Mouse (Mus musculus): Measurements from ENCODE around the gene Acr. TPM values are rescaled to one million over a fixed set of nuclear protein-coding genes. Genes with fewer than 3 reads are reported as not detected.

Acr gene
- polyA plus RNA-seq, 1 experiment, result 0.49 TPM

DNA sequence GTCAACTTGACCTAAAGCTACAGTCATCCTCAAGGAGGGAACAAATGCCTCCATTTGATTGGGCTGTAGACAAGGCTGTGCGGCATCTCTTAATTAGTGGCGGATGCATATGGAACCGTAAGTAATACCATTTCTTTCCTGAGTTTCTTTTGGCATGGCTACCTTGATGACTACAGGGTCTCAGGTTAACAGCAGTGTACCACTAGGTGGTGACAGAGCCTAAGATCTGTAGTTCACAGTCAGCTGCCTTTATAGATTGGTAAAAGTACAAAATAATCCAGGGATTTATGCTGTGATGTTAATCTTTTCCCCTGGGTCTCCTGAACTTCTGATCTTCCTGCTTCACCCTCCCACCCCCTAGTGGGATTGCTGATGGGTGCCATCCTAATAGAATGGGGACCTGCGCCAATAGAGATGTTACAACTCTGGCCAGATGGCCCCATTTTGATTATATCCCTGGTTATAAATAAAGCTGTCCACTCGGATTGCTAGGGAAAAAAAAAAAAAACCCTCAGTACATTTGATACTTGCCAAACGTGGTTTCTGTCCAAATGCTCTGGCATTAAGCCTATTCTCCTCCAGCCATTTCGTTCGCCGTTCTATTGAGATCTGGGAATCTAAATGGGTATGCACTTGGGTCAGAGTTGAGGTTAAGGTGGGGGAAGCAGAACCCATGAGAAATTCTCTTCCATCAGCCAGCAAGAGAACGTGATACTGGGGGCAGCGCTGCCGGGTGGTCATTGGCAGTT, 37.9 kb downstream of the Acr start:
- H3K9me3 ChIP-seq, result peaks cover 3% of the 10 kb centered on the region; the same call in 1 of the 2 replicates
- TF ChIP-seq GATA1 (IDR thresholded peaks at IDR 0.05; ENCODE audit: borderline replicate concordance, low read length) (no peak), FLI1 (IDR thresholded peaks at IDR 0.05; ENCODE audit: low read length) (no peak)
- H3K4me1 ChIP-seq, result peaks cover 12% of the 10 kb centered on the region
- no peaks in the 10 kb centered on the region for H3K27me3 ChIP-seq (replicated peaks)
- H3K4me3 ChIP-seq (replicated peaks), result no peak overlapping the region
- no peaks in the 10 kb centered on the region for H3K36me3 ChIP-seq (replicated peaks; ENCODE audit: low read length)

DNA sequence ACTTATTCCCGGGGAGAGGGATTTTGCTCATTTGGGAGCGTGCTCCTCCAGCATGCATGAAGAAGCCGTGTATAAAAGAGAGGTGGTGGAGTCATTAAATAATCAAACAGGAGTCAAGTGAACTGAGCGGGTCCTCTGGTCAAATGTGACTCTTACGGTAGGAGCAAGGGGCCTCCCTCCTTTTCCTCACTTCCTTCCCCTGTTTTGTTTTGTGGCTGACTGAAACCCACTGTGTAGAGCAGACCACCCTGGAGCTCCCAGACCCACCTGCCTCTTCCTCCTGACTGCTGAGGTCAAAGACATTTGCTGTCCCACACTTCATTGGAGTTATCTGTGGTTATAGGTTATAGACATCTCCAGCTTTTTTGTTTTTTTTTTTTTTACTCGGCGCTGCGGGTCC, 39.4 kb downstream of the Acr start:
- no peak for TF ChIP-seq FLI1 (IDR thresholded peaks at IDR 0.05; ENCODE audit: low read length)
- TF ChIP-seq GATA1 (IDR thresholded peaks at IDR 0.05; ENCODE audit: borderline replicate concordance, low read length), result no peak
- Histone ChIP-seq H3K9me3 (peaks cover 4% of the 10 kb centered on the region; the same call in 1 of the 2 replicates), H3K36me3 (replicated peaks; ENCODE audit: low read length) (no peaks in the 10 kb centered on the region), H3K27me3 (replicated peaks) (no peaks in the 10 kb centered on the region), H3K4me1 (peaks cover 12% of the 10 kb centered on the region), H3K4me3 (replicated peaks) (peak overlapping the region; percentile 83)

DNA sequence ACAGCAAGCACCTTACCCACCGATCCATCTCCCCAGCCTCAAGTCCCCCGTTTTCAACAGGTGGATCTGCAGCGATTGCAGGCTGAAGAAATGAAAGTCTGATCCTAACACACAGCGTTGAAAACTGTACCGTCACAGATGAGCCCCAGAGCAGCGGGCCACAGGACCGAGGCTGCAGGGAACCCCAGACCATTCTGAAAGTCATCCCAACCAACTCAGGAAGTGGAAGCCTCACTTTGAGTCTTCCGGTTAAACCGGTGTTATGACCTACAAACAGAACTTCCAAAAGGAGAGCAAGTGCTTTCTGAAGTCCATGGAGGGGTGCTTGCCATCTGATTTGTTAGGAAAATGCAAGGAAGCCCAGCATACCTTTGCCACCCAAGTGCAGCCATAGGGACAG, 39.8 kb downstream of the Acr start:
- H3K27me3 ChIP-seq (replicated peaks), result no peaks in the 10 kb centered on the region
- TF ChIP-seq FLI1 (IDR thresholded peaks at IDR 0.05; ENCODE audit: low read length) (no peak), GATA1 (IDR thresholded peaks at IDR 0.05; ENCODE audit: borderline replicate concordance, low read length) (no peak)
- peaks cover 4% of the 10 kb centered on the region; the same call in 1 of the 2 replicates for H3K9me3 ChIP-seq
- H3K36me3 ChIP-seq (replicated peaks; ENCODE audit: low read length), result no peaks in the 10 kb centered on the region
- H3K4me1 ChIP-seq, result peaks cover 12% of the 10 kb centered on the region
- peak overlapping the region; percentile 83 for H3K4me3 ChIP-seq (replicated peaks)

DNA sequence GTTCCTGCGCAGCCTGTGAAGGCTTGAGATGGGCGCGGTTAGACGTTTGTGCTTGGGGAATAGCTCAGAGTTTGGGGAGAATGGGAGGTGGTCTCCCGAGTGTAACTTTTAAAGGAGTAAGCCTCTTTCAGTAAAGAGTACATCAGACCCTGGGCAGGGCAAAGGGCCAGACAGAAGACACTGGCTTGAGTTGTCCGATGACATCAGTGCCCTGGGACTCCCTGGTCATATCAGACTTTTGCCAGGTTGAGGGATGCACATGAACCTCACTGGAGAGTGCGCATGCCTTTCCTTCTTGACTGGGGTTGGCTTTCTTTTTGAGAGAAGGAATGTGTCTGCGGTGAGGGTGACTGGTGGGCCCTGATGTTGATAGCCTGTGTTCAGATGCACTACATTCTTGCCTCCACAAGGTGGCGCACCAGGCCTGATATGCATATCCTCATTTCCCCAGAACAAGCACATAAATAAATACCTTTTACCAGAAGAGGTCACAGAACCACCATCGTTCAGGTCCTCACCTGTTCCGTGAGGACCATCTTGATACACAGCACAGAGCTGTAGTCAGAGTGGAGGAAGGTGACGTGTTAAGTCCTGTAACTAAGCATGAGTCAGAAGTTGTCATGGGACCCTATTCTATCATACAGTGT, 54.3 kb downstream of the Acr start:
- H3K27me3 ChIP-seq (replicated peaks), result no peaks in the 10 kb centered on the region
- no peaks in the 10 kb centered on the region for H3K36me3 ChIP-seq (replicated peaks; ENCODE audit: low read length)
- peaks cover 6% of the 10 kb centered on the region; the same call in 1 of the 2 replicates for H3K9me3 ChIP-seq
- H3K4me3 ChIP-seq (replicated peaks), result no peak overlapping the region
- TF ChIP-seq GATA1 (IDR thresholded peaks at IDR 0.05; ENCODE audit: borderline replicate concordance, low read length) (no peak), FLI1 (IDR thresholded peaks at IDR 0.05; ENCODE audit: low read length) (no peak)
- peaks cover 7% of the 10 kb centered on the region for H3K4me1 ChIP-seq

GRCm38 (mm10) chr15:89622959-89623625, 55.0 kb downstream of the Acr start:
- TF ChIP-seq FLI1 (IDR thresholded peaks at IDR 0.05; ENCODE audit: low read length) (no peak), GATA1 (IDR thresholded peaks at IDR 0.05; ENCODE audit: borderline replicate concordance, low read length) (no peak)
- Histone ChIP-seq H3K36me3 (replicated peaks; ENCODE audit: low read length) (no peaks in the 10 kb centered on the region), H3K27me3 (replicated peaks) (no peaks in the 10 kb centered on the region), H3K9me3 (peaks cover 6% of the 10 kb centered on the region; the same call in 1 of the 2 replicates), H3K4me3 (replicated peaks) (no peak overlapping the region), H3K4me1 (peaks cover 7% of the 10 kb centered on the region)

DNA sequence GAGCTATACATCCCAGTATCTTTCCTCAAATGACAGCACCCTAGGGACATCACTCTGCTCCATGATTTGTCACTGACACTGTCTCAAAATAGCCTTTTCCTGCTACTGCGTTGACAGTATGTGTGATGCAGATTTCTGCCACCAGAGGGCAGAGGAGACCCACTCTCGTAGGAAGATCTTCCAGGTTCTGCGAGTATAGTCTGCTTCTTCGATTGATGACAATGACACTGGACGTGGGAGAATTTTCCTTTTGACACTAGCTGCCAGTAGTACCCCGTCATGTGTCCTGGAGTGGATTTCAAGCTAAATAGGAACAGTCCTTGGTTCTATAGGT, 55.5 kb downstream of the Acr start:
- Histone ChIP-seq H3K9me3 (peaks cover 6% of the 10 kb centered on the region; the same call in 1 of the 2 replicates), H3K27me3 (replicated peaks) (no peaks in the 10 kb centered on the region), H3K4me3 (replicated peaks) (no peak overlapping the region), H3K4me1 (peaks cover 7% of the 10 kb centered on the region), H3K36me3 (replicated peaks; ENCODE audit: low read length) (no peaks in the 10 kb centered on the region)
- no peak for TF ChIP-seq FLI1 (IDR thresholded peaks at IDR 0.05; ENCODE audit: low read length)
- TF ChIP-seq GATA1 (IDR thresholded peaks at IDR 0.05; ENCODE audit: borderline replicate concordance, low read length), result no peak

Other genes starting within 250 kb of the Acr start
- 4.0 TPM in 1 of 2 replicates, not detected in the other for gene Adm2, start 245.6 kb upstream of the Acr start, polyA plus RNA-seq (2012; ENCODE audit: insufficient read depth, low replicate concordance)
- not detected in 2 replicates for gene Miox, start 233.9 kb upstream of the Acr start, polyA plus RNA-seq (2012; ENCODE audit: insufficient read depth, low replicate concordance)
- gene Lmf2, start 212.7 kb upstream of the Acr start, polyA plus RNA-seq (2012; ENCODE audit: insufficient read depth, low replicate concordance), result 65.0 and 111 TPM in 2 replicates
- gene Ncaph2, start 212.6 kb upstream of the Acr start, polyA plus RNA-seq (2012; ENCODE audit: insufficient read depth, low replicate concordance), result 21.9 and 44.6 TPM in 2 replicates
- 47.2 and 56.7 TPM in 2 replicates for gene Sco2, start 194.5 kb upstream of the Acr start, polyA plus RNA-seq (2012; ENCODE audit: insufficient read depth, low replicate concordance)
- 0.41 and 6.8 TPM in 2 replicates for gene Tymp, start 191.3 kb upstream of the Acr start, polyA plus RNA-seq (2012; ENCODE audit: insufficient read depth, low replicate concordance)
- gene Odf3b, start 189.0 kb upstream of the Acr start, polyA plus RNA-seq (2012; ENCODE audit: insufficient read depth, low replicate concordance), result 16.5 and 19.6 TPM in 2 replicates
- gene Klhdc7b, start 183.4 kb upstream of the Acr start, polyA plus RNA-seq (2012; ENCODE audit: insufficient read depth, low replicate concordance), result 0.07 TPM in 1 of 2 replicates, not detected in the other
- not detected in 2 replicates for gene Syce3, start 157.8 kb upstream of the Acr start, polyA plus RNA-seq (2012; ENCODE audit: insufficient read depth, low replicate concordance)
- 0.31 TPM in 1 of 2 replicates, not detected in the other for gene Cpt1b, start 142.5 kb upstream of the Acr start, polyA plus RNA-seq (2012; ENCODE audit: insufficient read depth, low replicate concordance)
- gene C730034F03Rik, start 138.7 kb upstream of the Acr start, polyA plus RNA-seq (2012; ENCODE audit: insufficient read depth, low replicate concordance), result not detected in 2 replicates
- gene Gm44502, start 138.6 kb upstream of the Acr start, polyA plus RNA-seq (2012; ENCODE audit: insufficient read depth, low replicate concordance), result 0.13 and 0.50 TPM in 2 replicates
- gene Chkb, start 138.4 kb upstream of the Acr start, polyA plus RNA-seq (2012; ENCODE audit: insufficient read depth, low replicate concordance), result 27.6 and 63.0 TPM in 2 replicates
- not detected in 2 replicates for gene Mapk8ip2, start 114.4 kb upstream of the Acr start, polyA plus RNA-seq (2012; ENCODE audit: insufficient read depth, low replicate concordance)
- 82.1 and 91.3 TPM in 2 replicates for gene Arsa, start 90.9 kb upstream of the Acr start, polyA plus RNA-seq (2012; ENCODE audit: insufficient read depth, low replicate concordance)
- 37.4 and 85.0 TPM in 2 replicates for gene Shank3, start 68.7 kb upstream of the Acr start, polyA plus RNA-seq (2012; ENCODE audit: insufficient read depth, low replicate concordance)
- gene Rabl2, start 23.6 kb downstream of the Acr start, polyA plus RNA-seq (2012; ENCODE audit: insufficient read depth, low replicate concordance), result 15.1 TPM in 1 of 2 replicates, not detected in the other

Data from megakaryocyte, embryonic 14.5 days (primary cell).